Mouse (Mus musculus): ENCODE data around the gene Lmo2. TPM values are rescaled to one million over a fixed set of nuclear protein-coding genes. Genes with fewer than 3 reads are reported as not detected.

Gene Lmo2
- 7.2 TPM for polyA plus RNA-seq (2014; fragmentation: Illumina TruSeq; extraction: RNeasy Lipid Tissue Mini Kit (QIAGEN cat#74804); ENCODE audit: low read depth, low replicate concordance)

DNA sequence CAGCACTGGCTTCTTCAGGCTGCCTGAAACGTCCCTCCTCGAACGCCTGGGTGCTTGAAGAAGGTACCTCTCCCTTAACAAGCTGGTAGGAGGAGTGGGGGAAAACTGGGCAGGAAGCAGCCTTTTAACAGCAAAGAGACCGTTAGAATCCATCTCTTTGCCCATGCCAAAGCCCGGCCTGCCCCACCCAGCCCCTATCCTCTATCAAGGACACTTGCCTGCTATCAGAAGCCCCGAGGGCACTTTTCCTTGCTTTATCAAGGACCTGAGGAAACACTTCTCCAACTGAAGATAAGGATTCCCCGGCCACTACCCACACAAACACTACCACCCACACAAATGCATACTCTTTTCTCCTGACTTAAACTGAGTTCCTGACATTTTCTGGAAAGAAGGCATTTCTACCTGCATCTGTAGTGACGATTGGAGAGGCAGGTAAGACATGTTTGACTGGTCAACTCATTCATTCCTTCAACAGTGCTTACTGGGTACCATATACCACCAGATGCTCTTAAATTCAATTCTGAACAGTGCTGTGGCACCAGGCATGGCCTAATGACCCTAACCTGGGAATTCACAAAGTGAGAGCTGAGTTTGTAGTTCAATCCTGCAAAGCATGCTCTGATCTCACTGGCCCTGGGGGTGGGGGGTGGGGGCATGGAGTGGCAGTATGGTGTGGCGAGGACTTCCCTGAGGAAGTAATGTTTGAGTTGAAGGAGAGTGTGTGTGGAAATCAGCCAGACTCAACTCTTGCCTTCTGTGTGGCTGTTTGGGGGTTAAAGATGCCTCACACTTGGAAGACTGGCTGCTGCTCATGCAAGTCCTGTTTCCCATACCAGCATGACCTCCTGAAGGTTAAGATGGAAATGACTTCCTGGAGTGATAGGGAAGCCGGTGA, at the start of gene Lmo2:
Gene Lmo2, plus strand, starts transcription at position 338 of the 898 bp plus-strand sequence.

DNA sequence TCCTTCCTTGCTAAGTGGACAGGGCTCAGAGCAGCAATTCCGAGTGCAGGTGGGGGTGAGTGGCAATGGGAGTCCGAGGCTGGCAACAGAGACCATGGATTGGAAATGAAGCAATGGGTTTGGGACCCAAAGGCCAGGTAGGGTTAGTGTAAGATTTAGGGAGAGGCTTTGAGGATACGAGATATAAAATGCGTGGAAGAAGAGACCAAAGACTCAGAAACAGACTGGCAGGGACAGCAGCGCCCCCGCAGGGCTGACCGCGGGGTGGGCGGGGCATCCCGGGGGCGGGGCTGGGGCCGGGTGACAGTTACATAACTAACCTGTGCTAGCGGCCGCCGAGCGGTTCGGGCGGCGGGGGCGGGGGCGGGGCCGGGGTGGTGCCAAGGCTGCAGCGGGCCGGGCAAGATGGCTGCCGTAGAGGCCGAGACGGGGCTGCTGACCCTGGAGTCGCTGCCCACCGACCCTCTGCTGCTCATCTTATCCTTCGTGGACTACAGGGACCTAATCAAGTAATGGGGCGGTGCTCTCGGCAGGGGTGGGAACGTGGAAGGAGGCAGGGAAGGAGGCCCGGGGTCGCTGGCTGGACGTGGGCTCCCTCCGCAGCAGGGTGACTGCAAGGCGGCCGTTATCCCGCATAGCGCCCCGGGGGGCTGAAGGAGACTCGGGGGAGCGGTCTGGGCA, 69.8 kb downstream of the Lmo2 start, which contains the start of gene Fbxo3:
Gene Fbxo3, plus strand, starts transcription at position 264 of the 681 bp plus-strand sequence.

DNA sequence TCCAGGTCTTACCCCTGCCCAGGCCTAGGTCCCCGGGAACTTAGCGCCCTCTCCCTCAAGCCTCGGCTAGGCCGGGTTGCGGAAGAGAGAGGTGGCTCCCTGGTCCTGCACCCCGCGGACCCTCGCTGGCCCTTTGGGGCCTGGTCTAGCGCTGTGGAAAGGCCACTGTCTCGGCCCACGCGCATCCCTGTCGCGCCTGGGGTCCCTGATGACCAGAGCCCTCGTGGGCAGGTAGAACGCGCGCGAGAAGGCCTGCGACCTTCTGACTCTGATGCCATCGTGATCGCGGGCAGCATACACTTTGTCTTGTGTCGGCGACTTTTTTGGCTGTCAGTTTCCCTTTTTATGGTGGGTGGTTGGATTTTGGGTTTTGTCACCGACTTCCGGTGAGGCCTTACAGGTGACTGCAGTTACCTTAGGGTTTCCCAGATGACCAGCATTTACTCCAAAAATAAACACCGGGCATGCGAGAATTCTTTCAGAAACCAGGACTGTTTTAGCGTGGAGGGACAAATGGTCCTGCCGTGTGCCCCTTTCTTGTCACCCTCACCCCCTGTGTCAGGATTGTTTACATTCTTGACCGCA, 70.4 kb downstream of the Lmo2 start, which contains the start of gene 4931422A03Rik:
Gene 4931422A03Rik, minus strand, starts transcription at position 223 of the 585 bp plus-strand sequence.

Other genes with a start within 250 kb of the Lmo2 start
- gene Nat10, start 196.7 kb upstream of the Lmo2 start, polyA plus RNA-seq (2014; fragmentation: Illumina TruSeq; extraction: RNeasy Lipid Tissue Mini Kit (QIAGEN cat#74804); ENCODE audit: low read depth, low replicate concordance): 21.0 TPM
- 375 TPM for gene Caprin1, start 160.3 kb upstream of the Lmo2 start, polyA plus RNA-seq (2014; fragmentation: Illumina TruSeq; extraction: RNeasy Lipid Tissue Mini Kit (QIAGEN cat#74804); ENCODE audit: low read depth, low replicate concordance)
- 138 TPM for gene Fbxo3, start 69.7 kb downstream of the Lmo2 start, polyA plus RNA-seq (2014; fragmentation: Illumina TruSeq; extraction: RNeasy Lipid Tissue Mini Kit (QIAGEN cat#74804); ENCODE audit: low read depth, low replicate concordance)
- gene 4931422A03Rik, start 70.4 kb downstream of the Lmo2 start, polyA plus RNA-seq (2014; fragmentation: Illumina TruSeq; extraction: RNeasy Lipid Tissue Mini Kit (QIAGEN cat#74804); ENCODE audit: low read depth, low replicate concordance): not detected
- not detected for gene Gm10912, start 107.8 kb downstream of the Lmo2 start, polyA plus RNA-seq (2014; fragmentation: Illumina TruSeq; extraction: RNeasy Lipid Tissue Mini Kit (QIAGEN cat#74804); ENCODE audit: low read depth, low replicate concordance)
- gene Gm10799, start 110.6 kb downstream of the Lmo2 start, polyA plus RNA-seq (2014; fragmentation: Illumina TruSeq; extraction: RNeasy Lipid Tissue Mini Kit (QIAGEN cat#74804); ENCODE audit: low read depth, low replicate concordance): not detected
- 13.0 TPM for gene Cd59b, start 111.9 kb downstream of the Lmo2 start, polyA plus RNA-seq (2014; fragmentation: Illumina TruSeq; extraction: RNeasy Lipid Tissue Mini Kit (QIAGEN cat#74804); ENCODE audit: low read depth, low replicate concordance)
- gene Cd59a, start 137.8 kb downstream of the Lmo2 start, polyA plus RNA-seq (2014; fragmentation: Illumina TruSeq; extraction: RNeasy Lipid Tissue Mini Kit (QIAGEN cat#74804); ENCODE audit: low read depth, low replicate concordance): 155 TPM
- gene A930018P22Rik, start 164.8 kb downstream of the Lmo2 start, polyA plus RNA-seq (2014; fragmentation: Illumina TruSeq; extraction: RNeasy Lipid Tissue Mini Kit (QIAGEN cat#74804); ENCODE audit: low read depth, low replicate concordance): not detected